In the genomic region with DNA sequence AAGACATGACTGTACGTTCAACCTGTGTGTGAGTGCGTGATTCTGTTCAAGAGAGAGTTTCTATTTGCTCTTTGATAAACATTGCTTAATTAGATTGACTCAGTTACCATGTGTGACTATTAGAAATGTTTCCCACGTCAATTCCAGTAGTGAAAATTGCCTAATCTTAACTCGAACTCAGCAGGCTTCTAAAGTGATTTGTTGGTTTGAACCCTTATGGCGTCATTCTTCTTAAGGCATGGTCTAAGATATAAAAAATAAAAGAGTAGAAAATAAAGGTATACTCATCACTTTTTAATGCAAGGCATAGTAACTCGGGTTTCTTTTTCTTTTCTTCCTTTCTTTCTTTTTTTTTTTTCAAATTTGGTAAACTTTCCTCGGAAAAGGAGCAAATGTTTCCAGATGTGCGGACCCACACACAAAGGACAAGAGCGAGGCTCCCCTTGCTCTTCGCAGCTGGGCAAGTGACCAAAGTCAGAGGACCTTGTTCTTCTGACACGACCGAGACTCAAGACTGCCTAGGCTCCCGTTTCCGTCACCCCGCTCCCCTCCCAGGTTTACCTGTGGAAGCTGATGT, we compare ENCODE assay signal across 8 mouse cellular contexts. TPM values are rescaled to one million over a fixed set of nuclear protein-coding genes. Genes with fewer than 3 reads are reported as not detected.
DNase-seq lines count a peak whose midpoint lies in the region; ATAC-seq and TF ChIP-seq lines count a peak whose summit lies in the region.

No protein-coding gene starts in this region.

- peak overlapping the region; percentile 99 for H3K27ac ChIP-seq in lung, embryonic 15.5 days

- H3K9me3 ChIP-seq in lung, embryonic 15.5 days, result no peaks in the 10 kb centered on the region

- H3K4me1 ChIP-seq in lung, embryonic 15.5 days, result peaks cover 29% of the 10 kb centered on the region

- H3K36me3 ChIP-seq in lung, embryonic 15.5 days, result 0 out of 2 replicates have a peak, but pooled peaks cover 3% of the 10 kb centered on the region
- H3K36me3 ChIP-seq in myocyte (ENCODE audit: control insufficient read depth, insufficient read depth), result peaks cover 14% of the 10 kb centered on the region

- H3K4me3 ChIP-seq in lung, embryonic 15.5 days, result peak overlapping the region; percentile 90
- H3K4me3 ChIP-seq in myocyte, result peak overlapping the region; percentile 95

- peak overlapping the region; percentile 59 for H3K4me2 ChIP-seq in lung, embryonic 15.5 days
- peak overlapping the region; percentile 89 for H3K4me2 ChIP-seq in myocyte (ENCODE audit: low read depth)

- peak overlapping the region; percentile 95 for H3ac ChIP-seq in myocyte (ENCODE audit: control insufficient read depth, insufficient read length)

- no peak for TF ChIP-seq POLR2A in myocyte (IDR thresholded peaks at IDR 0.05; ENCODE audit: insufficient read length, low read depth)

- H3K79me2 ChIP-seq in myocyte (ENCODE audit: control insufficient read depth, insufficient read depth), result peaks cover 80% of the 10 kb centered on the region

- ATAC-seq in lung, embryonic 15.5 days (ENCODE audit: borderline replicate concordance, extremely low read depth, low FRiP score, low TSS enrichment), result no peak

- 1% methylated on average over 15 of the region's 15 CpGs for WGBS in lung, embryonic 15.5 days

- H3K27me3 ChIP-seq in lung, embryonic 15.5 days, result no peaks in the 10 kb centered on the region
- H3K27me3 ChIP-seq in myocyte (ENCODE audit: control insufficient read depth, insufficient read depth, insufficient read length), result no peaks in the 10 kb centered on the region

- H3K9ac ChIP-seq in lung, embryonic 15.5 days, result peak overlapping the region; percentile 85

- DNase-seq in lung, postnatal 4 days, result no peak
- DNase-seq in embryo, embryonic 10.5 days (ENCODE audit: low spot score), result peak; percentile 61
- DNase-seq in hindlimb bud, embryonic 11.5 days (ENCODE audit: extremely low spot score, low read depth, low spot score), result peak; percentile 52
- no peak for DNase-seq in frontal cortex, postnatal 25 days (ENCODE audit: low spot score in 2 of 2)
- no peak for DNase-seq in layer of hippocampus, postnatal 10 days (ENCODE audit: low spot score in 2 of 2)
- DNase-seq in spleen, postnatal 10 days (ENCODE audit: low spot score in 2 of 2), result no peak

TF ChIP-seq in myocyte, 11 proteins besides CTCF, POLR2A, EP300 and RAD21:
- TF ChIP-seq MYOD1 (IDR thresholded peaks at IDR 0.05; ENCODE audit: control insufficient read depth in 1 of 3, insufficient read length in 2 of 3, low read depth in 2 of 3), result no peak
- TF ChIP-seq POLR2AphosphoS2 (IDR thresholded peaks at IDR 0.05; ENCODE audit: insufficient read length, low read depth), result no peak
- no peak for TF ChIP-seq USF1 (IDR thresholded peaks at IDR 0.05; ENCODE audit: low read depth)
- TF ChIP-seq E2F4 (IDR thresholded peaks at IDR 0.05; ENCODE audit: insufficient read depth), result no peak
- TF ChIP-seq MYOG (IDR thresholded peaks at IDR 0.05; ENCODE audit: control insufficient read depth in 1 of 3, insufficient read depth in 1 of 3, insufficient read length in 2 of 3, low read depth in 2 of 3), result no peak
- no peak for TF ChIP-seq MAX (IDR thresholded peaks at IDR 0.05; ENCODE audit: low read depth)
- TF ChIP-seq REST (IDR thresholded peaks at IDR 0.05; ENCODE audit: insufficient read depth, insufficient read length), result no peak
- TF ChIP-seq TCF12 (IDR thresholded peaks at IDR 0.05; ENCODE audit: insufficient read depth, poor library complexity, severe bottlenecking), result no peak
- no peak for TF ChIP-seq TCF3 (IDR thresholded peaks at IDR 0.05; ENCODE audit: insufficient read length, low read depth)
- no peak for TF ChIP-seq SRF (IDR thresholded peaks at IDR 0.05; ENCODE audit: control insufficient read depth, insufficient read length, low read depth)
- no peak for TF ChIP-seq CEBPB (IDR thresholded peaks at IDR 0.05; ENCODE audit: insufficient read depth, poor library complexity, severe bottlenecking)

RNA-seq across cellular contexts. Expression of a gene that starts 0.5 kb away (rescaled TPM):
- polyA plus RNA-seq in lung, embryonic 15.5 days (2015; fragmentation: Nextera tagmentation; extraction: Ambion mirVana), result 17.9 and 19.5 TPM in 2 replicates
- 5.8 TPM for polyA plus RNA-seq in myocyte (2012; fragmentation: generic; extraction: Trizol)
- total RNA-seq in layer of hippocampus, postnatal 10 days (2021), result 10 to 100 TPM; 12.2 to 13.4 TPM

RNA-seq across cellular contexts. Expression of a gene that starts 1.0 kb away (rescaled TPM):
- 16.2 and 18.6 TPM in 2 replicates for polyA plus RNA-seq in lung, embryonic 15.5 days (2015; fragmentation: Nextera tagmentation; extraction: Ambion mirVana)
- polyA plus RNA-seq in myocyte (2012; fragmentation: generic; extraction: Trizol), result 9.0 TPM
- 10 to 100 TPM; 50.1 to 54.9 TPM for total RNA-seq in layer of hippocampus, postnatal 10 days (2021)

RNA-seq across cellular contexts. Expression of a gene that starts 21.4 kb away (rescaled TPM):
- polyA plus RNA-seq in lung, embryonic 15.5 days (2015; fragmentation: Nextera tagmentation; extraction: Ambion mirVana), result 23.2 and 29.3 TPM in 2 replicates
- 18.0 TPM for polyA plus RNA-seq in myocyte (2012; fragmentation: generic; extraction: Trizol)
- total RNA-seq in layer of hippocampus, postnatal 10 days (2021), result 10 to 100 TPM; 49.8 to 52.0 TPM

Comparison
In these comparisons a context has a peak if more than half of its experiments do, and no peak if none do; other contexts are left out.
1. DNase-seq: peak in embryo, embryonic 10.5 days (single experiment) and hindlimb bud, embryonic 11.5 days (single experiment); none in lung, postnatal 4 days (0 of 2), frontal cortex, postnatal 25 days (0 of 2), layer of hippocampus, postnatal 10 days (0 of 2) and spleen, postnatal 10 days (0 of 2).